Mouse (Mus musculus) ES-Bruce4 (cell line): ENCODE data around the gene Supt20. TPM values are rescaled to one million over a fixed set of nuclear protein-coding genes. Genes with fewer than 3 reads are reported as not detected.

Source experiments
- H3K27ac ChIP-seq: 2 replicates; pipeline ENCODE4 v1.5.1; 2012; ENCODE audit warnings: low read length, inconsistent platforms; ENCODE audit not compliant: insufficient read depth
- H3K27me3 ChIP-seq: 2 replicates; pipeline ENCODE4 v1.6.1; 2012; ENCODE audit warnings: mild to moderate bottlenecking, low read length, inconsistent platforms; ENCODE audit not compliant: control insufficient read depth, poor library complexity, insufficient read depth, severe bottlenecking
- H3K36me3 ChIP-seq: 2 replicates; pipeline ENCODE4 v1.6.1; 2012; ENCODE audit warnings: inconsistent platforms, mild to moderate bottlenecking, low read length, moderate library complexity; ENCODE audit not compliant: control insufficient read depth, poor library complexity, insufficient read depth, severe bottlenecking
- H3K4me1 ChIP-seq: one replicate; pipeline ENCODE4 v1.8.1; 2011; ENCODE audit warnings: low read length; ENCODE audit not compliant: control insufficient read depth, insufficient read depth
- H3K4me3 ChIP-seq: 2 replicates; pipeline ENCODE4 v1.5.1; 2011; ENCODE audit warnings: low read depth, mild to moderate bottlenecking, low read length
- H3K9ac ChIP-seq: 2 replicates; pipeline ENCODE4 v1.6.1; 2012; ENCODE audit warnings: low read depth, mild to moderate bottlenecking, inconsistent platforms; ENCODE audit not compliant: poor library complexity, severe bottlenecking
- H3K9me3 ChIP-seq: replicated peaks from 2 replicates; pipeline ENCODE4 v1.6.1; 2012; ENCODE audit warnings: mild to moderate bottlenecking, low read length, inconsistent platforms; ENCODE audit not compliant: control insufficient read depth, poor library complexity, insufficient read depth, severe bottlenecking
- CTCF ChIP-seq: IDR thresholded peaks from one replicate; pipeline ENCODE4 v1.8.1; 2011; ENCODE audit warnings: low read depth, low read length
- EP300 ChIP-seq: IDR thresholded peaks from 2 replicates; pipeline ENCODE4 v1.6.1; 2011; ENCODE audit warnings: low read depth, low read length; ENCODE audit not compliant: insufficient read depth
- POLR2A ChIP-seq: IDR thresholded peaks from one replicate; pipeline ENCODE4 v1.8.1; 2011; ENCODE audit warnings: low read length; ENCODE audit not compliant: insufficient read depth
- polyA plus RNA-seq: library from polyadenylated mRNA; stranded (reverse); fragments of >200 nt; gene quantifications from 2 replicates; pipeline ENCODE4 v1.2.4, GENCODE M21; 2011; ENCODE audit warnings: low read depth; ENCODE audit not compliant: missing spikeins, insufficient read depth, insufficient read length

Gene Supt20
- polyA plus RNA-seq, 1 experiment: 99.9 TPM

DNA sequence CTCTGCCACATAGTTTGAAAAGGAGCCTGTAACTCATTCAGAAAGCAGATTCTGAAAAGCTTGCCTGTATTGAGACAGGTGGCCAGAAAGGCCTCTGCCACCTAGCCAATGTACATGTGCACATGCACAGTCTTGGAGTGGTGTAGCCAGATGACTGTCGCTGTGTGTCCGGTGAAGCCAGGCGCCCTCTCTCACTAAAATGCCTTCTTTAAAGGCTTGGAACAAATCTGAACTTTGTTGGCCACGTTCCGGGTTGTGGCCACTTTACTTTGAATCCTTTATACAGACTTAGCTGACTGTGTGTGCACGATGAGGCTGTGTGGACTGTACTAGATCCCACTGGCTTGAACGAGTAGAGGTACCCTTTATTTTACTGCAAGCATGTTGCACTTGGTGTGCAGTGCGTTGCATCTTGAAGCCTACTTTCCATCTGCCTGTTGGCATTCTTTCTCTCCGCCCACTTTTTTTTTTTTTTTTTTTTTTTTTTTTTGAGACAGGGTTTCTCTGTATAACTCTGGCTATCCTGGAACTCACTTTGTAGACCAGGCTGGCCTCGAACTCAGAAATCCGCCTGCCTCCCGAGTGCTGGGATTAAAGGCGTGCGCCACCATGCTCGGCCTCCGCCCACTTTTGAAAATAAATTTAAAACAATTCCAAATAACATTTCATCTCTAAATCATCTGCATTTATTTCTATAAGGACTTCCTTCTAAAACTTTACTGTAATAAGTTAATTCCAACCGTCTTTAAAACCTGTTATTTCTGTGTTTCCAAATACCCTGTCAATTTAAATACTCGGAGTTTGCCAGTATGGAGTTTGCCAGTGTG lies 43.7 kb downstream of the Supt20 start:
- Histone ChIP-seq H3K9me3 (no peaks in the 10 kb centered on the region), H3K4me3 (peak overlapping the region; percentile 94), H3K4me1 (no peaks in the 10 kb centered on the region), H3K27me3 (no peaks in the 10 kb centered on the region), H3K27ac (no peak overlapping the region), H3K36me3 (peaks cover 18% of the 10 kb centered on the region), H3K9ac (peak overlapping the region; percentile 82)
- no peak for TF ChIP-seq EP300
- no peak for TF ChIP-seq POLR2A
- no peak for TF ChIP-seq CTCF

DNA sequence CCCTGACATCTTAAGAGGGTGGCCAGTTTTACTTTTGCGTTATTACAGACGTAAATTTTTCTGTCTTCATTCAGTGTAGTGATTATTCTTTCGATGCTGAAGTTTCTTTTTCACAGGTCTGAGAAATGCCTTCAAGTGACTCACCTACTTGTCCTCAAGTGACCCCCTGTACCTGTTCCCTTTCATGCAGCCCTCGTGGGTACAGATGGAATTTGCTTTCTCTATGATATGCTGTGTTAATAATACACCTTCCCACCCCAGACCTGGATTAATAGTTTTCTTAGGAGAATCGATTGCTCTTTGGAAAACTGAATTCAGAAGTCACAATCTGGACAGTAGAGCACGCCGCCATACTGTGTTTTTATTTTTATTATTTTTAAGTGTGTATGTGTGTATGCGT lies 44.7 kb downstream of the Supt20 start:
- Histone ChIP-seq H3K36me3 (peaks cover 20% of the 10 kb centered on the region), H3K4me3 (no peak overlapping the region)

GRCm38 (mm10) chr3:54741965-54742364 lies 49.4 kb downstream of the Supt20 start:
- Histone ChIP-seq H3K27ac (no peak overlapping the region), H3K9me3 (no peaks in the 10 kb centered on the region), H3K4me1 (no peaks in the 10 kb centered on the region), H3K9ac (no peak overlapping the region), H3K36me3 (peaks cover 24% of the 10 kb centered on the region), H3K4me3 (no peak overlapping the region), H3K27me3 (no peaks in the 10 kb centered on the region)
- no peak for TF ChIP-seq EP300
- no peak for TF ChIP-seq CTCF
- no peak for TF ChIP-seq POLR2A

More for the DNA sequence above, 44.7 kb downstream of the Supt20 start:
- H3K27me3 ChIP-seq: no peaks in the 10 kb centered on the region
- no peaks in the 10 kb centered on the region for H3K9me3 ChIP-seq
- no peaks in the 10 kb centered on the region for H3K4me1 ChIP-seq
- TF ChIP-seq POLR2A: no peak
- TF ChIP-seq EP300: no peak
- TF ChIP-seq CTCF: no peak
- H3K27ac ChIP-seq: no peak overlapping the region
- no peak overlapping the region for H3K9ac ChIP-seq

- TF ChIP-seq POLR2A (no peak), CTCF (peak; percentile 69), EP300 (no peak)
- Histone ChIP-seq H3K4me1 (no peaks in the 10 kb centered on the region), H3K9me3 (no peaks in the 10 kb centered on the region), H3K27me3 (no peaks in the 10 kb centered on the region), H3K9ac (no peak overlapping the region), H3K4me3 (no peak overlapping the region), H3K27ac (peak overlapping the region; percentile 21; the same call in 1 of the 2 replicates), H3K36me3 (peaks cover 39% of the 10 kb centered on the region)
These were observed 53.2 kb downstream of the Supt20 start for GRCm38 (mm10) chr3:54745799-54746198.

- no peaks in the 10 kb centered on the region for H3K4me1 ChIP-seq
- H3K27ac ChIP-seq: no peak overlapping the region
- H3K36me3 ChIP-seq: peaks cover 7% of the 10 kb centered on the region
- no peaks in the 10 kb centered on the region for H3K9me3 ChIP-seq
- H3K4me3 ChIP-seq: no peak overlapping the region
- TF ChIP-seq CTCF (no peak), POLR2A (no peak), EP300 (no peak)
- no peaks in the 10 kb centered on the region for H3K27me3 ChIP-seq
- H3K9ac ChIP-seq: no peak overlapping the region
These were observed 60.8 kb downstream of the Supt20 start for GRCm38 (mm10) chr3:54753411-54753810.

DNA sequence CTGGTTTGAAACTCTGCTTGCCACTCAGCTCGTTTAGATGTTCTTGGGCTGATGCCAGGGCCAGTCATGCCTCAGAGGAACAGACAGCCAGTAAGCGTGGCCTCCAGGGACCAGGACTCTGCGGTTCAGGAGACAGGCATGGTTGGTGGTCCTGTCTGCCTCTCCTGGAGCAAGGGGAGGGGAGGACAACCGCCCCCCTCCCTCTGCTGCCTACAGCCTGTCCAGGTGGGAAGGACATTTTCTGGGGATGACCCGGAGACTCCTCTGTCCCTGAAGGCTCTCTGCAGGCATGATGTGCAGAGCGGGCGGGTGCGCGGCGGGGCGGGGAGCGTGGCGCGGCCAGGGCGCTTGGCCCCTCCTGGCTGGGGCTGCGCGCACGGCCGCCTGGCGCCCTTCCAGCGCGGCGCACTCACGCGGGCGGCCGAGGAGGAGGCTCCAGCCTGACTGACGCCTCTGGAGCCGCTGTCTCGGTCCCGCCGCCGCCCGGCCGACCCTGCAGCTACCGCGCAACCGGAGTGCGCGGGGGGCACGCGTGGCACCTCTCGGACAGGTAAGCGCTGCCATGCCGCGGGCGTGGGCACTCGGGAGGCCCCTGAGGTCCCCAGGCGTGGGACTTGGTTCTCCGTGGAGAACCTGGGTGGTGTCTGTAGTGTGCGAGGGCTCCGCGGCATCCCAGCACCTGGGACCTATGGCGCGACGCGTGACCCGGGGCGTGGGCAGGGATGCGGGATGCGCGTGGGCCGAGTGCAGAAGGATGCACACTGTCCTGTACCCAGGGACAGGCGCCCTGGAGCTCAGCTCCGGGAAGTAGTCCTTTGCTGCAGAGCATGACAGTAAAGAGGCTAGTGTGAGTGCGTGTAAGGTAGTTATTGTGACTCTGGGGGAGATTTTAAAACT lies 62.8 kb downstream of the Supt20 start, which contains the start of gene Smad9:
Gene Smad9 (plus strand): TSS at position 438 of the 897 bp plus-strand sequence.
- H3K9ac ChIP-seq: peak within 1 kb of the TSS; percentile 55
- no peaks in the 10 kb centered on the region for H3K4me1 ChIP-seq
- TF ChIP-seq CTCF: no peak
- TF ChIP-seq POLR2A: no peak
- TF ChIP-seq EP300: no peak
- H3K36me3 ChIP-seq: no peaks in the 10 kb centered on the region
- H3K9me3 ChIP-seq: no peaks in the 10 kb centered on the region
- H3K4me3 ChIP-seq: peak within 1 kb of the TSS; percentile 71
- no peaks in the 10 kb centered on the region for H3K27me3 ChIP-seq
- no peak within 1 kb of the TSS for H3K27ac ChIP-seq
